Mouse (Mus musculus): ENCODE measurements around the gene Cyp2c55. TPM values are rescaled to one million over a fixed set of nuclear protein-coding genes. Genes with fewer than 3 reads are reported as not detected.

Cyp2c55 gene
- total RNA-seq (2021): not detected

DNA sequence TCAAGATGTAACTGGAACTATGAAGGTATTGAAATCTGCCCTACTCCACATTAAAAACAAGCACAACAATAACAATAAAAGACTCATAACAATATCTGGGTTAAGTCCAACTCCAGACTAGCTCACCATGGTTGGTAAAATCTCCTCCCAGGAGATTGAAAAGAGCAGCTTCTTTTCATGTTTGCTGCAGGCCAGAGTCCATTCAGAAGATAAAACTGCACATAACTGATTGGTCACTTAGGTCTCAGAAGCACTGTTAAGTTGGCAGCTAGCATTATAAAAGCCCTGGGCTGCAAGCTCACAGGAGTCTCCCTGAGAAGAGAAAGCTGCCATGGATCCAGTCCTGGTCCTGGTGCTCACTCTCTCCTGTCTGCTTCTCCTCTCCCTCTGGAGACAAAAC is at the start of gene Cyp2c55:
Cyp2c55 (plus strand) TSS at position 305 of the 400 bp plus-strand sequence.
- DNase-seq: no peak

GRCm38 (mm10) chr19:38970741-38971140 is 36.1 kb upstream of the Cyp2c55 start:
- DNase-seq: peak; percentile 9

DNA sequence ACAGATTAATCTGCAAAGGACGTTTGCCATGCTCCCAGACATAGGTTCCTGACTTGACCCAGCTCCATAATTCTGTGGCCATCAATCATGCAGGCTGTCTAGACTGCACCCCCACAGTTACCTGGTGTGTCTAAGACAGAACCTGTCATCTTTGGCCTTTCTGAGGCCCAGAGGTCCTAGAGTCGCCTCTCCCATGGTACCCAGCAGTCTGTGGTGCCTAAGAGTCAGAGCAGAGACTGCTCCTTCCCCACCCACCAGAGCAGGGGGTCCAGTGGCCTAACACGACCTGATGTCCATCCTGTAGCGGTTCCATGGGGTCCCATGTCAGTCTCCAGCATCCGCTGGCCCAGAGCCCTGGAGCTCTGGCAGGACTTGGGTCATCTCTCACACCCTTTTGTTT is 34.2 kb upstream of the Cyp2c55 start:
- DNase-seq: no peak

DNA sequence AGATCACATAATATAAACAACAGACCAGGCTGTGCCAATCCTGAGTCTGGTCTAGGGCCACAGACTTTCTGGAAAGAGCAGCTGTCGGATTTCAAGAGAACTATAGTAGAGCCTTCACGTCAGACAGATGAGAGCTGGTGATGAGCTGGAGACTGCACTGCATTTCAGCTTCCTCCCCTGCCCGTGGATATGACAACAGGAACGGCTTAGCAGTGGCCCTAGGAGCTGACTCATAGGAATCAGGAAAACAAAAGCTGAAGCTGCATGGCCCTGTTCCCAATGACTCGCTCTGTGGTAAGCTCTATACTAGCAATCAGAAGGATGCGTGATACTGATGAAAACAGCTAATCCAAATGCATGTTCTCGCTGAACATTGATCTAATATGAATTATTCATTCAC is 33.2 kb upstream of the Cyp2c55 start:
- DNase-seq: peak; percentile 7

DNA sequence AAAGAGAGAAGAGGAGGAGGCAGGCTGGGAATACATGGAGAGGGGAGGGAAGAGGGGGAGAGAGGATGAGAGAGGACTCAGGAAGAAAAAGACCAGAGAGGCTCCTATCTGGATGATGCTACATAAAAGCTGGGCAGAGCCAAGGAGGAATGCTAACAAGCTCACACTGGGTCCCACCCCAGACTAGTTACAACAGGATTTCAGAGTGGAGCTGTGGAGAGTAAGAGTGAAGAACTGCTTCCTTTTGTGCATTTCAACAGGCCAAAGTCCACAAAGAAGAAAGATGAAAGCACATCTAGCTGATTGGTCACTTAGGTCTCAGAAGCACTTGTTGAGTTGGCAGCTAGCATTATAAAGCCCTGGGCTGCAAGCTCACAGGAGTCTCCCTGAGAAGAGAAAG is 30.6 kb upstream of the Cyp2c55 start:
- DNase-seq: no peak

GRCm38 (mm10) chr19:38981966-38982365 is 24.9 kb upstream of the Cyp2c55 start:
- DNase-seq: peak; percentile 77

- DNase-seq: no peak
These were observed 8.6 kb upstream of the Cyp2c55 start for GRCm38 (mm10) chr19:38998248-38998647.

- no peak for DNase-seq
These were observed 8.1 kb upstream of the Cyp2c55 start for GRCm38 (mm10) chr19:38998676-38999075.

DNA sequence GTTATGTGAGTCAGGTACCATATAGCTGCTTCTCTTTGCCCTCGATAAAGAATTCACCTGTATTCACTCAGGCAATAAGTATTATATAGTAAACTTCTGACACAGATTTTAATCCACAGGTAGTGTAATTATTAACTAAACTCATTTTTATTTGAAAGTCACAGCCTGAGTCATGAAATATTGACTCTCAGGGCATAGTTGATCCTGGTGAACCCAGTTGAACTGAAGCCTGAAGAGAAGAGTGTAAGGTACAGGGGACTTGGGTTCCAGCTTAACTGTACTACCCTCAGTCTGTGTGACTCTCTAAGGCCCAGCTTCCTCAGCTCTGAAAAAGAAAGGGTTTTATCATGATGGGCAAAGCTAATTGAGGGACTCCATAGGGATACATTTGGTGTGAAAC is 1.7 kb upstream of the Cyp2c55 start:
- no peak for DNase-seq

GRCm38 (mm10) chr19:39057928-39058327 is 51.1 kb downstream of the Cyp2c55 start:
- no peak for DNase-seq

DNA sequence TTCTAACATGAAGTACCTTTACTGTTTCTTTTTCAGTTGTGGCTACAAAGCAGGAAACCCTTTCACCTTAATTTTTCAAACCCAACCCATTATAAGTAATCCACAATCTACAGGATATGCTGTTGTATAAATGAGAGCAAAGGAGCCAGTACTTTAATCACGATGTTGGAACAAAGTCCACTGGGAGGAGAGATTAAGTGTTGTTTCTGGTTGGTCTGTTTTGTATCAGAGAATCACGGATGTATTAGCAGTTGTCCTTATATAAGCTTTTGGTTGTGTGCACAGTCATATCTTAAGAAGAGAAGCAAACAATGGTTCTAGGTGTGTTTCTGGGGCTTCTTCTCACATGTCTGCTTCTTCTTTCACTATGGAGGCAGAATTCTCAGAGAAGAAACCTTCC is 53.9 kb downstream of the Cyp2c55 start, which contains the start of gene Cyp2c65:
Cyp2c65 (plus strand) TSS at position 297 of the 400 bp plus-strand sequence.
- DNase-seq: no peak

Small RNA genes within 50 kb of the gene (microRNA-seq; reads per million reads assigned to microRNA genes)
- gene Gm23800: 0 reads per million in 2 experiments

Other genes with a start within 250 kb of the Cyp2c55 start
- 1 to 10 TPM; 6.6 to 6.9 TPM for gene Noc3l, start 187.8 kb upstream of the Cyp2c55 start, total RNA-seq (2021)
- 1 to 10 TPM; 6.1 TPM for gene Tbc1d12, start 170.4 kb upstream of the Cyp2c55 start, total RNA-seq (2021)
- 10 to 100 TPM; 23.0 to 25.2 TPM for gene Hells, start 76.1 kb upstream of the Cyp2c55 start, total RNA-seq (2021)
- gene Cyp2c65, start 54.0 kb downstream of the Cyp2c55 start, total RNA-seq (2021): not detected
- not detected for gene Cyp2c66, start 106.9 kb downstream of the Cyp2c55 start, total RNA-seq (2021)

All from heart, postnatal 4 days (tissue).